Mouse (Mus musculus): ENCODE measurements around the gene Foxs1.

Foxs1 gene

DNA sequence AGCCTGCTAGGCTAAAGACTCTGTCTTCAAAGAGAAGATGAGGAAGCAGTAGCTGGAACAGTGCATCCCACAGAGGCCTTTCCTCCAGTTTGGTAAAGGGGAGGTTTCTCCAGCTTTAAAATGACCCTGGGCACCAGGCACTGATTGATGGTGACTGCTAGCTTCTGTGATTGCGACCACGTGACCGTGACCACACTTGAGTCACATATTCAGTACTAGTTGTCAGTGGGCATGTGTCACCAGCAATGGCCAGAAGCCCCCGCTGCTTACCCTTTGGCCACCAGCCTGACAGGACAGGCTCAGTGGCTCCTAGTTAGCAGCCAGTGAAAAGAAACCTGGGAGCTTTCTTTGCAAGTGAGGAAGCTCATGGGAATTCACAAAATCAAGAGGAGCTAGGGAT lies 29.4 kb downstream of the Foxs1 start:
- no peak for DNase-seq (ENCODE audit: low spot score in 2 of 2)

DNA sequence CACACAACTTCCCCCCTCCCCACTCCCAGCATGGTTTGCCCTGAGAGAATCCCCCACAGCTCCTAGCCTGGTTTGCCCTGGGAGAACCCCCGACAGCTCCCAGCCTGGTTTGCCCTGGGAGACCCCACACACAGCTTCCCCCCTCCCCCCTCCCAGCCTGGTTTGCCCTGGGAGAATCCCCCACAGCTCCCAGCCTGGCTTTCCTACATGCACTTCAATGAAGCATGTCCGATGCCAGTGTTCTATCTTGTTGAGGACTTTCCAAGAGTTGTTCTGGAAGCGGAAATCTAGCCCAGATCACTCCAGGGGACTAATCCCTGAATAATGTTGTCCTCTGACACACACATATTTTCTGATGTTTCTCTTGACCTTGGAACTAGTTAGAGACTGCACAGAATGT lies 30.4 kb downstream of the Foxs1 start:
- DNase-seq (ENCODE audit: low spot score in 2 of 2): no peak

DNA sequence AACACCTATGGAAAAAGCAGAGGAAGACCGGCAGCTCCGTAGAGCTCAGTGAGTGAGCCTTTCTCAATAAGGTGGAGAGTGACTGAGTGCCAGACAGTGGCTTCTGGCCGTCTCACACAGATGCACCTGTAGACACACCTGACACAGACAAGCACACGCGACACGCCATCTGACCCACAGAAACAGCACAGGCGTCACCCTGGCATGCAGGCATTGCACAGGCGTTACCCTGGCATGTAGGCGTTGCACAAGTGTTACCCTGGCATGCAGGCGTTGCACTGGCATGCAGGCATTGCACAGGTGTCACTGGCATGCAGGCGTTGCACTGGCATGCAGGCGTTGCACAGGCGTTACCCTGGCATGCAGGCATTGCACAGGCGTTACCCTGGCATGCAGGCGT lies 31.7 kb downstream of the Foxs1 start:
- DNase-seq (ENCODE audit: low spot score in 2 of 2): no peak

DNA sequence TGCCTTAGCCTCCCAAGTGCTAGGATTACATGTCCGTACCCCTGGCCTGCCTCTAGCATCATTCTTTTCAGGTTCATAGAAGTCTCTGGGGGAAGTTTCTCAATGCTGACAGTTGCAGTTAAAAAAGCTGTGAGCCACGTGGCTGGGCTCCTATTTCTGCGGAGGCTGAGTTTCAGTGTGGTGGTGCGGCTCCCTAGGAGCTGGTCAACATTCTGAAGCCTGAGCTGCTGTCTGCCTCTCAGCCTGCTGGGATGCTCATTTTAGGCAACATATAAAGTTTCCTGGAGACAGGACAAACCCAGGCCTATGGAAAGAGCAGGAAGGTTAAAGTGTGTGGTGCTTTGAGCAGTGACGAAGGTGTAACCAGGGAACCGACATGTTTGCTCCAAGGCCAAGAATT lies 34.0 kb downstream of the Foxs1 start:
- no peak for DNase-seq (ENCODE audit: low spot score in 2 of 2)

DNA sequence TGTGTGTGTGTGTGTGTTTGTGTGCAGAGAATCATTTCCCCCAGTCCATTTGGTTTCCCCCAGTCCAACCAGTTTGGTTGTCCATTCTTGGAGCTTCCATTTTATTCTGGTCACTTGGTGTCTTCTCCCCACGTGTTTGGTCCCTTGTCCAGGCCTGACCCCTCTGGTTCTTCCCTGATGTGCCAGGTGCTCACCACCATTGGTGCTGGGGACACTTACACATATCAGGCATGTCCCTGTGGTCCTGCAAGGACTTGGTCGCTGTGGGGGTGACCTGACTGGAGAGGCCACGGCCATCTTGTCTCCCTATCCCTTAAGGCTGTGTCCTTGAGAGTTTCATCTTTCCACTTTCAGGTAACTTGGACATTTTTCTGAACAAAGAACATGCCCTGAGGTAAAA lies 36.1 kb downstream of the Foxs1 start:
- DNase-seq (ENCODE audit: low spot score in 2 of 2): no peak

DNA sequence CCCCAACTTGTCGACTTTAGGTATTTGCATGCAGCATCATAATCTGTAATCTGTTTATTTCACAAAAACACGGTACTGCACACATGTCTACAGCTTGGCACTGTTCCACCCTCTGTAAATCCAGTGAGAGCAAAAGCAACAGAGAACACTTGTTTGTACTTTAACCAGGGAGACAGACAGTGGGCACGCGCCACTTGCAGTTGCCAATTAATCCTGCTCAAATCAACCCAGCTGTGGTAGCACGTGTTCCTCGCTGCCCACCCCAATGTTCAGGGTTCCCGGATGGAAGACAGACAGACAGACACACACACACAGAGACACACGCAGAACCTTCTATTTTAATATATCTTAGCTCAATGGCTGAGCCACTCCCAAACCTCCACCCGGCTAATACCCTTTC lies 37.2 kb downstream of the Foxs1 start:
- DNase-seq (ENCODE audit: low spot score in 2 of 2): no peak

DNA sequence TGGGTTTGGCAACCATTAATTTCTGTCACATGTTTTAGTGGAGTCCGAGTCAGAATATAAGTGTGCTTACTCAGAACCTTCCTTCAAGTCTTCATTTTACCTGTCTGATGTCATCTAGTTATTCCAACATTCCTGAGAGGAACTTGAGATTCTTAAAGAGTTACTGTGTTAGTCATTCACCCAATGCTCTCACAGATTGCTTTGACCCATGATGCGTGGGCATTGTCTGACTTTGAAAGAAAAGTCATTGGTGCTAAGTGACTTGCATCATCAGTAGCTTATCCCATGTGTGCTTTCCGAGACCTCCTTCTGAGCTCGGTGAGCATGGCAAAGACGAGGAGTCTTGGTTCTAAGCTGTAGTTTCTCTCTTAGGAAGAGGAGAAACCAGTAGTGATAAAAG lies 44.2 kb downstream of the Foxs1 start:
- no peak for DNase-seq (ENCODE audit: low spot score in 2 of 2)

DNA sequence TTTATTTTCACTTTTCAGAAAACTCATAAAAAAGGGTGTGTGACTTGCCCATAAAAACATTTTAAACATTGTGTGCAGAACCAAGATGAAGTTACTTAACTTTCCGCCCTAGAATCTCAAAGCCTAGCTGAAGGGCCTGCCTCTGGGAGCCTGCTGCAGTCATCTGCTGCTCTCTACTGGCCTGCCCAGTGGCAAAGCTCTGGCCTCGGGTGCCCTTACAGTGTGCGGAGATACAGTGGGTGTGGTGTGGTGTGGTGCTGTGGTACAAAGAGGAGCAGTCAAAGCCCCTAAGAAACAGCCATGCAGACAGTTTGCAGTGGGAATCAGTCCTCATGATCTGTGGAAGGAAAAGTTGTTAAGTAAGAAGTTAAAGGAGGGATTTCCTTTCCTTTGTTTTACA lies 45.8 kb downstream of the Foxs1 start:
- no peak for DNase-seq (ENCODE audit: low spot score in 2 of 2)

DNA sequence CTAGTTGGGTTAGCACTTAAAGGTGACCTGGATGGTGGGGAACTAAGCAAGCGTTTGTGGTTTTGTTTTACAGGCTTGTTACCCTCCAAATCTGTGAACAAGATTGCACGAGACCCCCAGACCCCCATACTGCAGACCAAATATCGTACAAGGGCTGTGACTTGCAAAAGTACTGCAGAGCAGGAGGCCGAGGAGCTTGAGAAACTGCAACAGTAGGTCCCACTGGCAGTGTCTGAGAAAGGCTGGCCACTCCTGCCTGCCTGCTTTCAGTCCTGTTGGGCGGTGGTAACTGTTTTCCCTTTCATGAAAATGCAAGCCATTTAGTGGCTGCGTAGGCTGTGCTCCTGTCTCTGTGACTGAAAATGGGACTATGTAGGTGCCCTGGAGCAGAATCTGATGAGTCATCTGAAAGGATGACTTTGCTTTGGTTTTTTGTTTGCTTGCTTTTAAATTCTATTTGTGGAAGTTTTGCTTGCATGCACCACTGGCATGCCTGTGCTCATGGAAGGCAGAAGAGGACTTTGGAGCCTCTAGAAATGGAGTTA lies 48.8 kb downstream of the Foxs1 start:
- DNase-seq (ENCODE audit: low spot score in 2 of 2): peak; percentile 69 to 81

Measured in left cerebral cortex, adult 9 months (tissue).